Mouse (Mus musculus): Measurements from ENCODE around the gene Grid1.
A peak's percentile ranks its signal among the peaks of the same experiment; 100 is the strongest.

The Grid1 gene

GRCm38 (mm10) chr14:35502324-35502723, 682.4 kb downstream of the Grid1 start:
- peak; percentile 32 to 48 for DNase-seq

GRCm38 (mm10) chr14:35519402-35519801, 699.5 kb downstream of the Grid1 start:
- no peak for DNase-seq

GRCm38 (mm10) chr14:35538835-35539234, 718.9 kb downstream of the Grid1 start:
- no peak for DNase-seq

- no peak for DNase-seq
Observed at GRCm38 (mm10) chr14:35541254-35541991, 721.5 kb downstream of the Grid1 start.

- no peak for DNase-seq
Observed at GRCm38 (mm10) chr14:35541992-35542380, 722.1 kb downstream of the Grid1 start.

GRCm38 (mm10) chr14:35554288-35554687, 734.4 kb downstream of the Grid1 start:
- peak; percentile 54 to 55 for DNase-seq

GRCm38 (mm10) chr14:35561244-35561893, 741.5 kb downstream of the Grid1 start:
- DNase-seq, result peak; percentile 15 to 17

GRCm38 (mm10) chr14:35572991-35573502, 753.1 kb downstream of the Grid1 start:
- DNase-seq, result no peak

GRCm38 (mm10) chr14:35574489-35574888, 754.6 kb downstream of the Grid1 start:
- DNase-seq, result no peak

GRCm38 (mm10) chr14:35575285-35575684, 755.4 kb downstream of the Grid1 start:
- peak in 1 of 2 experiments; percentile 6 for DNase-seq

GRCm38 (mm10) chr14:35625749-35626148, 805.8 kb downstream of the Grid1 start:
- no peak for DNase-seq

Measured in cerebellum, postnatal 10 days (tissue).